Mouse (Mus musculus): ENCODE data around the gene Gm20388.

Gm20388 gene

DNA sequence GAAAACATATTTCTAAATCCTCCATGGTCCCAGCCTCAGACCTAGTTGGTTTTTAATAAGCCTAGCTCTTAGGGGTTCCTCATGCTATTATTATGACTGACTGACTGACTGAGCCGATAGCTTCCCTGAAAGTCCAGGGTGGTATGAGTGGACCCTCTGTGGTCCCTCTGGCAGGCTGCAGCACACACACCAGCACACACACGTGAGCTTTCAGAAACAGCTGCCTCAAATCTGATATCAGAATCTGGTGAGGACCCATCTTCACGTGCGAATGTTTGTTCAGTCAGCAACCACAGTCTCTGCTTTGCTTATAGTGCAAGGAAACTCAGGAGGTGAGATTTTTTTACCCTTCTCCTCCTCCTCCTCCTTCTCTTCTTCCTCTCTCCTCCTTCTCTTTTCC lies 54.2 kb downstream of the Gm20388 start:
- DNase-seq, result no peak

DNA sequence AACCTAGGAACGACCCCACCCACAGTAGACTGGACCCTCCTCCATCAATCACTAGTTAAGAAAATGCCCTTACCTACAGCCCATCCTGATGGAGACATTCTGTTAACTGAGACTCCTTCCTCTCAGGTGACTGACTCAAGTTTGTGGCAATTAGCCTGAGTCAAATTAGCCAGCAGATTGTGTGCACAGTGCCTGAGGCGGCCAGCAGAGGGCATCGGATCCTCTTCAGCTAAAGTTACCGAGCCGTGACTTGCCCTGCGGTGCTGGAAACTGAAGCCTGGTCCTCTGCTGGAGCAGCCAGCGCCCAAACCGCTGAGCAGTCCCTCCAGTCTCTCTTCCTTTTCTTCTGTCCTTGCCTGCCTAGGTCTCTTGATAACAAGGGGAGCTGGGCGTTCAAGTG lies 56.8 kb downstream of the Gm20388 start:
- no peak for DNase-seq

DNA sequence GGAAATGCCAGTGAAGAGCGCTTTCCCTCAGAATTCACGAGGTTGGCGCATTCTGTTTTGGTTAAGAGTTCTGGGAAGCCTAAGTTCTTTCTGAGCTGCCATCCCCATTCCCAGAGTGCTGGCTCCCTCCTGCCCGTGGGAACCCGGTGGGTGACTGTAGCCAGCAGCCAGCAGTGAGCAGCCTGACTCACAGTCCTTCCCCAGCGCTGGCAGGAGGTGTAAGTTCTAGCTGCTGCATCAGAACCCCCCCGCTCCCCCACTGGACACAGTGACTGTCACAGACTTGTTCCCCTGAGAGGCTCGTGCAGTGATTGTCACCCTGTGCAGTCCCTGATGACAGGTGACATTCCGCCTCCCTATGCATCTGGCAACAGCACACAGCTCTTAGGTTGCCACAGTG lies 59.5 kb downstream of the Gm20388 start:
- no peak for DNase-seq

DNA sequence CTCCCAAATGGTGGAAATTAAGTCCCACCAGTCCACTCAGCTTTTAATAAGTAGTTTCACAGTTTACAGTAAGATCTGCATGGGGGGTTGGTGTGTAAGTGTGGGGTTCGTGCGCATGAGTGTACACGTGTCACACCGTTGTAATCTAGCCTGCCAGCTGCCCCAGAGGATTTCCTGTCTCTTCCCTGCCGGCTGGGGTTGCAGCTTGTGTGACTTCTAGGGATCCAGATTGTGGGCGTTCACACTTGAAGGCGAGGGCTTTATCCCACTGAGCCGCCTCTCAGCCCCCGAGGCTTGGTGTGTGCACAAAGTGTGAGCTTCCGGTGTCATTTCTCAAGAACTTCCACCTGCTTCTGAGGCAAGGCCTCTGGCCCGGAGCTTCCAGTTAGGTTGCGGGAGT lies 61.9 kb downstream of the Gm20388 start:
- no peak for DNase-seq

DNA sequence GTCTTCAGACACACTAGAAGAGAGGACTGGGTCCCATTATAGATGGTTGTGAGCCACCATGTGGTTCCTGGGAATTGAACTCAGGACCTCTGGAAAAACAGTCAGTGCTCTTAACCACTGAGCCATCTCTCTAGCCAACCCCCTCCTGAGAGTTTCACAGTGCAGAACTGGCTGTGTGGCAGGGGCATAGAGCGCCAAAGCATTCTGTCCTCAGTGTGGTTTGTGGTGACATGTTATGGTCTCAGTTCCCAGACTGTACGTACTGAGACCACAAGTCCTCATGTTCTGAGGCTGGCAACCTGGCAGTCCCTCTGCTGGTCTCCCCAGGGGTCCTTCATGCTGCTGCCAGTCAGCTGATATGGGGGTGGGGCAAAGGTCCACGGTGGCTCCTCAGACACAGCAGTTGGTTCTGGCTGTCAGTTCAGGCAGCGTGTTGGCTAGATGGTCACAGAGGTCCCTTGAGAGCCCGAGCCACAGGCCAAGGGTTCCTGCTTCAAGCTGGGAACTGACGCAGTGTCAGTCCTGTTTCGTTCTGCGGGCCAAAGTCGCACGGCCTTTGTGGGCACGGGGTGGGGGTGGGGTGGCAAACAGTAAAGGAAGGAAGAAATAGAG lies 68.2 kb downstream of the Gm20388 start:
- peak; percentile 42 to 56 for DNase-seq

DNA sequence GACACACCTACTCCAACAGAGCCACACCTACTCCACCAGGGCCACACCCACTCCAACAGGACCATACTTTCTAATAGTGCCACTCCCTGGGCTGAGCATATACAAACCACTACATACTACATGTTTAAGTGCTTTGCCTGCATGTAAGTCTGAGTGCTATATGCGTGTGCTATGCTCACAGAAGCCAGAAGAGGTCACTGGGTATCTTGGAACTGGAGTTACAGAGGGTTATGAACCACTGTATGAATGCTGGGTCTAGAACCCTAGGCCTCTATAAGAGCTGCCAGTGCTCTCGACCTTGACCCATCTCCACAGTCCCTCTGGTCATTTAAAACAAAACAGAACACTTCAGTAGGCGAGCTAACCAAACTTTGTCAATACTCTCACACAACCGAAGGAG lies 70.6 kb downstream of the Gm20388 start:
- no peak for DNase-seq

DNA sequence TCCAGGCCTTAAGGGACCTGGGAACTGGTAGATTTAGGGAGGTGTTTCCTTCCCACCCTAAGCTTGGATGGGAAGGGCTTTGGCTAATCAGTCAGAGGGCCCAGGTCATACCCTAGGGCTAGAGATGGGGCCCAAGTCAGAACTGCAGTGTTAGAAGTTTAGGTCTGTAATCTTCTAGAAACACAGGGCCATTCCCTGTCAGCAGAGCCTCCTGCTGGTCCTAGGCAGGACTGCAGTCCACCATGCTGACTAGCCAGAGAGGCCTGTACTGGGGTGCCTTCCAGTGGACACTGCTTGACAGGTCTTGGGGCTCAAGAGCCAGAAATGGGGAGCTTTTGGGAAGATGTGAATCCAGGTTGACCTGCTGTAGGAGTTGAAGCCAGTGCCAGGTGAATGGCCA lies 73.4 kb downstream of the Gm20388 start:
- peak in 1 of 2 experiments; percentile 35 for DNase-seq

DNA sequence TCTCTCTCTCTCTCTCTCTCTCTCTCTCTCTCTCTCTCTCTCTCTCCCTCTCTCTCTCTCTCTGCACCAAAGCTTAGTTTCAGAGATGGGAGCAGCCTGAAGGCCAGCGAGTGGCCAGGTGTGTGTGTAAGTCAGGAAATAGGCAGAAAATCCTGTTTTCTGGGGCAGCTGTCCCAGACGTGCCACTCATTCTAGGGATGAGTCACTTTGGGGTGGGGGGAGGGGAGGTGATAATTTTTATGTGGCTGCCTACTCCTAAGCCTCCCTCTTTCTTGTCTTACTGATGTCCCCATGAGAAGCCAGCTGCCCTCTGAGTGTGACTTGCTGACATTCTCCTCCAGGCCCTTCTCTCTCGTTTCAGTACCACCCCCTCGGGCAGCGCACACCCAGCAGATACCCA lies 75.5 kb downstream of the Gm20388 start:
- no peak for DNase-seq

DNA sequence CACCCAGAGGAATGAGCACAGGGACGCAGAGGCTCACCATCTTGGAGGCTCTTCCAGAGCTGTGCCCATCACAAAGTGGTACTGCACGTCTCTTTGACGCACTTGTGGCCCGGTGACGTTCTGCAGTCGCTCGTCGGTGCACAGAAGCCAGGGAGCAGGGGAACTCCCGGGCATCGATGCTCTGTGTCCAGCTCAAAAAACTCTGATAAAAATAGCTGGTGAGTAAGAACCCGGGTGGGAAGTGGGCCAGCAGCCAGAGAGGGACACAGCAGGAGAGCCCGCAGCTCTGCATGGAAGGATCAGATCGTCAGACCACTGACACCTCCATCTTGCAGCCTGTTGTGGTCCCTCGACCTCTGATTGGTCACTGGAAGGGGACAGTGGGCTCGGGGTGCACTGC lies 77.4 kb downstream of the Gm20388 start:
- DNase-seq, result peak; percentile 49 to 50

DNA sequence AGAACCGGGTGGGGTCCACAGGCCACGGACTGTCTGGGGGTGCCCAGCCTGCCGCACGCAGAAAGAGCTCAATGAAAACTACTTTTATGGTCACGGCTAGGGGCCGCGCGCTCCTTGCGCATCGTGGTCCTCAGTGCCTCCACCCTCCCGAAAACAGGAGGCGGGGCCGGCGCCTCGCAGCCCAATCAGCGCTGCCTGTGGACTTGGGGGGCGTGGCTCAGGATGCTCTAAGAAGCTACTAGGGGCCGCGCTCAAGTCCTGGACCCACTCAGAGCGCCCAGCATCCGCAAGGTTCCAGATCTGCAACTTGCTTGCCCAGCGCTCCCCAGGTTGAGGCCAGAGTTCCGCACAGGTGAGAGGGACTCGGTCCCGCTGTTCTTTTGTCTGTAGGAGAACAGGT lies 81.6 kb downstream of the Gm20388 start, which contains the start of gene Crispld2:
Gene Crispld2 (plus strand): TSS at position 190 of the 400 bp plus-strand sequence.
- peak; percentile 81 to 83 for DNase-seq

DNA sequence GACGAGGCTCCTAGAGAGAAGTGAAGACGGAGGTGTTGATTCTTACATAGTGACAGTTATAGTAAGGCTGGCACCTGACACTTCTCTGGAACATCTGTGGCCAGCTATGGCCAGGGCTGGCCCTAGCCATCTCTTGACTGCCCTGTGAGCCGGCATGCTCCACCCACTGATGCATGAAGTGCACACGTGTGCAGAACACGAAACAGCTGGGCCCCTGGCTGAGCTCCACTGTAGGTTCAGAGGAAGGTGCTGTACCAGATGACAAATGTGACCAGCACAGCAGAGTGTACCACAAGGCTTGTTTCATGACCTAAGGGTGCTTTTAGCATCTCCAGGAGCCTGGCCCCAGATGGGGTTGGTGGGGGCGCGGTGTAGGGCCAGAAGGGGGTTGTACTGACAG lies 83.5 kb downstream of the Gm20388 start:
- no peak for DNase-seq

DNA sequence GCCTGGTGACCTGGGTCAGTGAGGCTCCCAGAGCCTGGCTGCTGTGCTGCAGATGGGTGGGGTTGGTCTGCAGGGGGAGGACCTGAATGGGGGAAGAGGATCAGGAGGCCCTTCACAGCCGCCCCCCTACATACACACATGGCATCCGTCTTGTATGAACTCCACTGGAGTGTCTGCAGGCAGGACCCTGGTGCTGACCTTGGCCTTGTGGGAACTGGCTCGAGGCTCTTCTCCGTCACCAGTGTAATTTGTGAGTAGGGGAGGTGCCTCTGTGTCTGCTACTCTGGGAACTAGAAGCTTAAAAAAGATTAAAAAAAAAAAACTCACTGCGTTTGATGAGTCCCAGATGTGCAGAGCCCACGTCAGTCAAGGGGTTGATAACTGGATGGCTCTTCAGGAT lies 83.9 kb downstream of the Gm20388 start:
- DNase-seq, result no peak

DNA sequence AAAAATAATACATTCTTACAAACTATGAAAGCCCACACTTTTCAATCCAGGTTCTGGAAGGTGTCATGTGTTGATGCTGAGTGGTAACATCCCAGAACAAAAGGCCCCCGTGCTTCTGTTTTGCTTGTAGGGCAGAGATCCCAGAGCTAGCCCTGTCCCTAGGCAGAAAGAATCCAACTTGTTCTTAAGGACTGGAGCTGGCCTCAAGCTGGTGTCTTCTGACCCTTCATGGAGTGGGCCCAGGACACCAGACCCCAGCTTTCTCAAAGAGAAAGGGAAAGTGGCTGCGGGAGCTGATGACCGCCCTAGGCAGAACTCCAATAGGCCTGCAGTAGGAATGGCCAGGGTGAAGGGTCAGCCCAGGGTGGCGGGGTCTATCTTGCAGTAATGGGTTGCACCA lies 86.6 kb downstream of the Gm20388 start:
- no peak for DNase-seq

DNA sequence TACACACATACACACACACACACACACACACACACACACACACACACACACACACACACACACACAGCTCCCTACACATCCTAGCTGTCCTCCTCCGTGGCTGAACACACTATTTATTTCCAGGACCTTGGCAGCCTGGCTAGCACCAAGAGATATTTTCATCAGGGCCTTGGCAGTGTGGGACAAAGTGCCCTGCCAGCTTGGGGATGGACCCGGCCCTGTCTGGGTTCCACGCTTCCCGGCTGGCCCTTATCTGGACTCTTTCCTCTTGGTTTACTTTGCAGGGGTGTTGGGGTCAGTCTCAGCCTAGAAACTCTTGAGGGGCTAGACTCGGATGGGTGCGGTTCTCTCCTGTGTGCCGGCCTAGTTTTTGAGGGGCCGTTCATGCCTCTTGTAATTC lies 89.8 kb downstream of the Gm20388 start:
- DNase-seq, result no peak

DNA sequence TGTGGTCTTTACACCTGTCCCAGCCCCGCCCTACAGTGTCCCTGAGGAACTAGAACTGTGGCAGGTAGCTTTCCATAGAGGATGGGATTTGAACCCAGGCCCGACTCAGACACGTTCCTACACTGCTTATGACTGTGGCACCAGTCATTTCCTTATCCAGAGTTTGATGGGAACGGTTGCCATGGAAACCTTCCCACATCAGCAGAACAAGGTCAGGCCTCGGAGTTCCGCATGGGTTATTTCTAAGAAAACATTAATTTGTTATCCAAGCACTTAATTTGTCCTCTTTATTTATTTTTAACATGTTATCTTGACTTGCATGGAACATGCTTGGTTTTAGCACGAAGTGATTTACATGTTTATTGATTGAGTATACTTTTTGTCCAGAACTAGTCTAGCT lies 91.1 kb downstream of the Gm20388 start:
- no peak for DNase-seq

DNA sequence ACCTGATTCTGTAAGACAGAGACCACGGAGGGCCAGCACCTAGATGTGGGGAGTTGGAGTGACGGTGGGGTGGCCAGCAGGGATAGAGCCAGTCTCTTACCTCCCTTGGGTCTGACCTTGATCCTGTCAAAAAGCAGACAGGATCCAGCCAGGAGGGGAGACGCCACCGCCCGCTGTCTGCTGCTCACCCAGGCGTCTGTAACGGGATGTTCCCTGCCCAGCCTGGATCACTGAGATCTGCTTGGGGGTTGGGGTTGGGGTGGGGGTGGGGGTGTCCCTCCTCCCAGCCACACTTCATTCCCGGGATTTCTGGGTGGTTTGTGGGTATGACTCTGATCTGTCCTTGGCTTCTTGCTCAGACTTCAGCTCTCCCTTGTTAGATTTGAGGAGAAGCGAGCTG lies 91.7 kb downstream of the Gm20388 start:
- DNase-seq, result no peak

DNA sequence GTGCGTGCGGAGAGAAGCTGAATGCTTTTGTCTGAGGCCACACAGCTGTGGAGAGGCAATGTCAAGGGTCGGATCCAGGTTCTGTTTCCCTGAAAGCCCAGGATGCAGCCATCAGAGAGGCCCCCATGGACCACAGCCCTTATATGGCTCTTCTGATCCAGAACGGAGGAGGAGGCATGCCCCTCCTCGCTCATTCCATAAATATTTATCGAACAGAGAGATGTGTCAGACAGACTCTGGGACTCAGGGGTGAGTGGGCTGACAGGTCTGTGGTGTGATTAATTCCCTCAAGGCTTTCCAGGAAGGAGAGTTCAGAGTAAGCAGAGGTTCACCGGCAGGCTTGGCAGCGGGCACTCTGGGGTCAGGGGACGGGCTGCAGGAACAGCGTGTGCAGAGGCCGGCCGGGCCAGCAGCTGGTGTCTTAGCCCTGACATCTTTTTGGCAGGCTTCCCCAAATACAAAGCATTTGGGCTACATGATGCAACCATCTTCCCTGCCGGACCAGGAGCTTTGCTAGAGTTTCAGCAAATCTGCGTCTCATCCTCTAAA lies 93.6 kb downstream of the Gm20388 start:
- no peak for DNase-seq

DNA sequence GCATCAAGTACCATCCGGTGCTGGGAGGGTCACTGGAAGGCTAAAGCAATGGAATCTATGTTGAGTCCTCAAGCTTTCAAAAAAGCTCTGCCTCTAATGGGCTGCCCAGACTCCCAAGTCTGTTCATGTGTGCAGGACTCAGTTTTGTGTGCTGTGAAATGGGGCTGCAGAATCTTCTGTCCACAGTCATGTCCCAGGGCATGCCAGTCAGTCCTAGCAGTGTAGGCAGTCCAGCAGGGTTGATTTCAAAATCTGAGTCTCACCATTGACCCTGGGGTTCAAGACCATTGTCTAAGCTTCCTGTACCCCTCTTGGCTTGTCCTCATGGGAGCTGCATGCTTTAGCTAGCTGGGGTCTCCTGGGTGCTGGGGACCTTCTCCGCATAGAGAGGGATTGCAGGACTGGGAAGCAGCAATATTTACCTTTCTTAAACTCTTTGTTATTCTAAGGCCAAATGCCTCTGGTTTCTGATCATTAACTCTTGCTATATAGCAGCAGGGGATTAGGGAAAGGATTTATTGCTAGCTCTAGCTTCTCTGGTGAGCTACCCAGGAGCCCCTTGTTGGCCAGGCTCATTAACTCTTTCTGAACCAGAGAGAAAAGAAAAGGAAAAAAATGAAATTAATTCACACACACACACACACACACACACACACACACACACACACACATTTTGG lies 94.2 kb downstream of the Gm20388 start:
- no peak for DNase-seq

DNA sequence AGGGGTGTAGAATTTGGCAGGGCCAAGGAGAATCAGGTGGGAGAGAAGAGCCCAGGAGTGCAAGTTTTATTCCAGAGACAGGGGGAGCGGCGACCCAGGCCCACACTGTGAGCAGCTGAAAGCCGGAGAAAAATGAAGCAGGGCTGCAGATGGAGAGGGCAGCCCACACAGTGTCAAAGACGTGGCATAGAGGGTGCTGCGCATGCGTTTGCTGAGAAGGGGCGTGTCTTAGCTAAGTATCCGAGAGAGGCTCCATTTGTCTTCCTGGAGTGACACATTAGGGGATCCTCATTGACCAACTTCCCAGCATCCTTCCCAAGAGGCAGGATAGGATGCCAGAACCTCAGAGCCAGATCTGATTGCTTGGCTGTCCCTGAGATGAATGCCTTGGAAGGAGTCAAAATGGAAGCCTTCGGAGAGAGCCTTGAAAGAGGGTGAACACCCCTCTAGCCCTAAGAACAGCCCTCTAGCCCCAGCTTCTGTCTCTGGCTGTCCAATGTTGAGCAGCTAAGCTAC lies 96.1 kb downstream of the Gm20388 start:
- no peak for DNase-seq

DNA sequence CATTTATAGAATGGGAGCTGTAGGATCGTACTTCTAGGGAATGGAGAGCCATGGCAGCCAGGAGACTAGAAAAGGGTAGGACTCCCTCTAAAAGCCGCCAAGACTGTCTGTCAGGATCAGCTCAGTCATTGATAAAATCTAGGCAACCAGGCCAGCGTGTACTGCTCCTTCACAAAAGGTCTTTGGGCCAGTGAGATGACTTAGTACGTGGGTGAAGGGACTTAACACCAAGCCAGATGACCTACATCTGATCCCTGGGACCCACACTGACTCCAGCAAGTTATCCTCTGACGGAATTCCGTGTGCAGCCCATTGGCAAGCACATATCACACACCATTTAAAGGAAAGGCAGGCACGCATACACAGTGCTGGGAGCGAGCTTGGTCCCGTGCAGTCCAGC lies 96.5 kb downstream of the Gm20388 start:
- DNase-seq, result no peak

DNA sequence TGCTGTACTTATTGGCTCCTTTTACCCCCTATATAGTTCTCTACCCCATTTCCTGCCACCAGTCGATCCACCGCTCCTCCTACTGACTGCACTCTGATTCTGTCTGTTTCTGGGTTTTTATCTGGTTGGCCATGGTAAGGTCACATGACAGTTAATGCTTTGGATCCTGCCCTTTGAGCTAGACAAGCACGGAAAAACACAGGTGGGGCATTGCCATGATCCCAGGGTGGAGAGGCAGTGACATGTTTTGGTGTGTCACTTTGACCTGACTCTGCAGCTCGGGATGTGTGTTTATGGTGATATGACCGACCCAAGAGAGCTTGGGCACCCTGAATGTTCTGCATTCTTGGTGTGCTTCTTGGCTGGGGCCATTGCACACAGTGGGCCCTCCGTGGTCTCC lies 98.6 kb downstream of the Gm20388 start:
- no peak for DNase-seq

DNA sequence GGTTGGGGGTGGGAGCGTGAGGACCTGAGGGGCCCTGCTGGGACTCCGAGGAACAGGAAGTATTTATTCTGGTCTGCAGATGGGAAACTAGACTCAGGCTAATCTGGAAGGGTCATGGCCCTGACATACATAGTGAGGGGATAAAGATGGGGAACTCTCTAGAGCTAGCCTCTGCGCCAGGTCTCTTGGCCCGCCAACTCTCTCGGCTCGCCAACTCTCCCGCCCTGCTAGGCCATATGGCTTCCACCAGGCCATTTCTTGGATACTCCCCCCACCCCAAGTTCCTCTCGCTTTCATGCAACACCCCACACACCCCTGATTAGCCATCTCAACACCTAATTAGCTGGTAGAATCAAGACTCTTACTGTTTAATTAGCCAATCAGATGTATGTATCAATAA lies 101.8 kb downstream of the Gm20388 start:
- DNase-seq, result peak; percentile 38 to 59

DNA sequence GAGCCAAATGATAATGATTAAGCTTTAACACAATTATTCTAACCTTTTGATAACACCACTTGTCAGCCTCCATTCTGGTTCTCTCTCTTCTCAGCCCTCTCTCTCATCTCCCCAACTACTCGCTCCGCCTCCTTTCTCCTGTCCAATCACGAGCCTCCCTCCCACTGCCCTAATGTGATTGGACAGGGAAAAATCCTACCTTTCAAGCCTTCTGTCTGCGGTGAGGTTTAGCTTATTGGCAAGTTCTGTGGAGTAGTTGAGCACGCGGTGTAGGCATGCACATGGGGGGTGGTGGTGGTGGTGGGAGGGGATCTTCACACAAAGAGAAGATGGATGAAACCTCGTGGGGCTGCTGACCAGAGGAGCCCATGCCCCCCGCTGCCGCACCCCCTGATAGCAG lies 102.3 kb downstream of the Gm20388 start:
- peak; percentile 53 to 65 for DNase-seq

DNA sequence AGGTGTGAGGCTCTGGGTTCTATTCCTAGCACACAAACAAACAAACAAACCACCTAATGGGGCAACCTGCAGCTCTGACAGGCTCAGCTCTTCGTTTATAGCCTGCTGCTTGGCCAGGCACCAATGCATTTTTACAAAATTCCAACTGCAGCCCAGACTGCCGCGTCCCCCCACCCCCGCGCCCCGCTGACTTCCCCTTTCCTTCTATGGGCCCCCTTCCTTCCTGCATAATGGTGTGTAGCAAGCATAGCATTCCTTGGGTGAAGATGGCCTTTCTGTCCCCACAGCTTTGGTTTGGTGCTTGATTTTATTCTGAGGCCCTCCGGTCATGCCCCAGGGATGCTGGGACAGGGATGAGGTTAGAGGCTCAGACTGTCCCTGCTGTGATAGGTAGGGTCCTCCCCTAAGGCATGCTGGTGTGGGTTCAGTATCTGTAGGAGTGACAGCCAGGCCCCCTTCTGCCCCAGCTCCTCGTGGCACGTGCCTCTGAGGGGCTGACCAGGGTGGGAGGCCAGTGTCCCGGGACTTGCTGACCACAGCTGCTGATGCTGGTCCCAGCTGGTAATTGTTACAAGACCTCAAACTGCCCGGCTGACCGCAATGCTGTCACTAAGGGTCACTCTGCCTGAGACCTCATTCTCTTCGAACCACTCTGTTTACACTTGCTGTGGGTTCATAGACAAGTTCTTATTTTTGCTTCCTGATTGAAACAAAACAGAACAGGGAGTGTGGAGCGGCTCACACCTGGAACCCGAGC lies 103.8 kb downstream of the Gm20388 start:
- DNase-seq, result no peak
